Mouse (Mus musculus): ENCODE measurements around the gene Kctd7.

DNA sequence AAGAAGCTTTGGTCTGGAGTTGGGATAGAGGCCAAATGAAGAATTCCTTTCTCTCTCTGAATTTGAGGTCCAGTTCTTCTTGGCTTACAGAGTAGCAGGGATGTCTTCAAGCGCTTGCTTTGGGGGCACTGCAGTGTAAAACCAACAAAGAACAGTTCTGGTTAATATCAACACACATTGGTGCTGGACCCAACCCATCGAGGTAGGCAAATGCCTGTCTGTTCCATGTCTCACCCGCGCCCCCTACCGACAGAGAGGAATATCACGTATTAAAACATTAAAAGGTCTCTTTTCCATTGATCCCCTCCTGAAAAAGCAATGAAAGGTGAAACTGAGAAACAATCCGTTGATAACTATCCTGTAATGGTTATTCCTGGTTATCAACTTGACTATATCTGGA is 19.0 kb downstream of the Kctd7 start:
- TF ChIP-seq POLR2A (IDR thresholded peaks at IDR 0.05; ENCODE audit: insufficient read length, low read depth), result no peak
- TF ChIP-seq MYOG (IDR thresholded peaks at IDR 0.05; ENCODE audit: control insufficient read depth in 1 of 3, insufficient read depth in 1 of 3, insufficient read length in 2 of 3, low read depth in 2 of 3), result no peak
- TF ChIP-seq CEBPB (IDR thresholded peaks at IDR 0.05; ENCODE audit: insufficient read depth, poor library complexity, severe bottlenecking), result no peak
- no peak for TF ChIP-seq MAX (IDR thresholded peaks at IDR 0.05; ENCODE audit: low read depth)
- no peak for TF ChIP-seq POLR2AphosphoS2 (IDR thresholded peaks at IDR 0.05; ENCODE audit: insufficient read length, low read depth)
- no peak for TF ChIP-seq REST (IDR thresholded peaks at IDR 0.05; ENCODE audit: insufficient read depth, insufficient read length)
- no peak for TF ChIP-seq TCF12 (IDR thresholded peaks at IDR 0.05; ENCODE audit: insufficient read depth, poor library complexity, severe bottlenecking)
- no peak for TF ChIP-seq E2F4 (IDR thresholded peaks at IDR 0.05; ENCODE audit: insufficient read depth)
- TF ChIP-seq USF1 (IDR thresholded peaks at IDR 0.05; ENCODE audit: low read depth), result no peak
- no peak for TF ChIP-seq TCF3 (IDR thresholded peaks at IDR 0.05; ENCODE audit: insufficient read length, low read depth)
